Mouse (Mus musculus) testis, postnatal 10 days (tissue): ENCODE results near the gene Tssk1.

Experiments
- DNase-seq: peaks from one replicate; pipeline ENCODE4 v3.0.0; 2021; ENCODE audit warnings: low spot score

Tssk1 gene

DNA sequence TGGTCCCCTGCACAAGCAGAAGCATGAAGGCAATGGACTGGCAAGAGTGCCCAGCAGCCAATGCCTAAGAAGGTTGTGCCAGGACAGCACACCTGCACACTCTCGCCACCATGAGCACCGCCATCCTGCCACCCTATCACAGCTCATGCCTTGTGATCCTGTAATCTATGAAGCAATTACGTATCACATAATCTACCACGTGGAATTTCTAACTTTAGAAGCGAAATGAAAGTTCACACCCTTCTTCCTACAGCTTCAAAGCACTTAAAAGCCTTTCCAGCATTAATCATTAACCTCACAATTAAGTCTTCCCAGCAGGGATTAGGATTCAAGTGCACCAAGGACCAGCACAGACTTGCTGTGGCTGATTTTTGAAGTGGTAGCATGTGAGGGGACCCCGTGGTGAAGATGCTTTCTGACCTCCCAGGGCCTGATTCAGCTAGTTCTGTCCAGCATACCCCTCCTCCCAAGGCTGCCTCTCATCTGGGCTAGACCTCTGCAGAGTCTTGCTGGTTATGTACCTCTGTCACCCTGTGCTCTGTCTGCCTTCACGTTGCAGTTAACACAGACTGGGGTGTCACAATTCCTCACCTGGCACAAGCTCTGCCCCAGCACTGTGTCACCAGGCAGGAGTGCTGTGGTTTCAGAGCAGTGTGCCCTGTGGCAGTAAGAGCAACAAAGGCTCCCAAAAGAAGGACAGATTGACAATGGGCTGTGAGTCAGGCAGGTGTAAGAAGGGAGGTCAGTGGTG is 51.2 kb downstream of the Tssk1 start:
- no peak for DNase-seq
